Mouse (Mus musculus) forebrain, embryonic 15.5 days (tissue): ENCODE measurements around the gene Chrna5. TPM values are rescaled to one million over a fixed set of nuclear protein-coding genes. Genes with fewer than 3 reads are reported as not detected.
"Not testable (repeated sequence)": the region's sequence is repeated elsewhere in the genome, so short reads cannot be mapped to it uniquely, and the experiment has no call there.

Experiments
- ATAC-seq: fragments of 200-750 bp; cut with Nextera tagmentation; replicated peaks from 2 replicates; pipeline ENCODE4 v1.8.0; 2017; ENCODE audit warnings: mild to moderate bottlenecking, moderate TSS enrichment, moderate library complexity
- H3K27ac ChIP-seq: fragments of 300-500 bp; sonication (generic); replicated peaks from 2 replicates; pipeline ENCODE4 v1.5.1; 2015; ENCODE audit warnings: mild to moderate bottlenecking, inconsistent platforms
- H3K27me3 ChIP-seq: fragments of 300-500 bp; sonication (generic); 2 replicates; pipeline ENCODE4 v1.6.1; 2015; ENCODE audit warnings: inconsistent platforms
- H3K36me3 ChIP-seq: fragments of 300-500 bp; sonication (generic); 2 replicates; pipeline ENCODE4 v1.6.1; 2015; ENCODE audit warnings: mild to moderate bottlenecking, inconsistent platforms
- H3K4me1 ChIP-seq: fragments of 300-500 bp; sonication (generic); 2 replicates; pipeline ENCODE4 v1.6.1; 2015; ENCODE audit warnings: inconsistent platforms
- H3K4me2 ChIP-seq: fragments of 300-500 bp; sonication (generic); replicated peaks from 2 replicates; pipeline ENCODE4 v1.6.1; 2015; ENCODE audit warnings: mild to moderate bottlenecking, inconsistent platforms
- H3K4me3 ChIP-seq: fragments of 300-500 bp; sonication (generic); 2 replicates; pipeline ENCODE4 v1.5.1; 2015; ENCODE audit warnings: mild to moderate bottlenecking, inconsistent platforms
- H3K9ac ChIP-seq: fragments of 300-500 bp; sonication (generic); replicated peaks from 2 replicates; pipeline ENCODE4 v1.6.1; 2015; ENCODE audit warnings: mild to moderate bottlenecking, inconsistent platforms
- H3K9me3 ChIP-seq: fragments of 300-500 bp; sonication (generic); 2 replicates; pipeline ENCODE4 v1.6.1; 2016; ENCODE audit warnings: inconsistent platforms
- WGBS: fragments of 180-500 bp; shearing (Covaris S2); methylation state at CpG from one replicate; pipeline ENCODE4 v1.1.7; 2015; ENCODE audit warnings: mixed read lengths; 5-methylcytosine and 5-hydroxymethylcytosine counted together
- polyA plus RNA-seq: library from polyadenylated mRNA; unstranded; fragments of >200 nt; fragmentation: Nextera tagmentation; extraction: Ambion mirVana; gene quantifications from 2 replicates; pipeline ENCODE4 v1.2.1, GENCODE M21; 2015

Chrna5 gene
- 1.0 and 1.5 TPM in 2 replicates for polyA plus RNA-seq

GRCm38 (mm10) chr9:54980674-54981073, at the start of gene Chrna5:
Gene Chrna5, plus strand, starts transcription at chr9:54980880.
- 69% methylated on average over 8 of the region's 8 CpGs for WGBS
- ATAC-seq: peak; percentile 8; the same call in 1 of the 2 replicates

GRCm38 (mm10) chr9:54931765-54932164, 48.9 kb upstream of the Chrna5 start:
- no peak for ATAC-seq
- Histone ChIP-seq H3K27ac (no peak overlapping the region), H3K27me3 (no peaks in the 10 kb centered on the region), H3K36me3 (no peaks in the 10 kb centered on the region), H3K9ac (no peak overlapping the region), H3K4me3 (no peak overlapping the region), H3K4me2 (no peak overlapping the region), H3K4me1 (no peaks in the 10 kb centered on the region), H3K9me3 (no peaks in the 10 kb centered on the region)
- WGBS: 10% methylated on average over 1 of the region's 1 CpGs

More at GRCm38 (mm10) chr9:54980674-54981073, at the start of gene Chrna5:
- Histone ChIP-seq H3K4me2 (peak within 1 kb of the TSS; percentile 93), H3K4me3 (peak within 1 kb of the TSS; percentile 68), H3K36me3 (no peaks in the 10 kb centered on the region), H3K9ac (peak within 1 kb of the TSS; percentile 49), H3K27me3 (peaks cover 31% of the 10 kb centered on the region), H3K4me1 (peaks cover 23% of the 10 kb centered on the region), H3K9me3 (no peaks in the 10 kb centered on the region), H3K27ac (no peak within 1 kb of the TSS)

GRCm38 (mm10) chr9:54932379-54932778, 48.3 kb upstream of the Chrna5 start:
- H3K4me2 ChIP-seq: no peak overlapping the region
- H3K9ac ChIP-seq: no peak overlapping the region
- H3K36me3 ChIP-seq: no peaks in the 10 kb centered on the region
- H3K9me3 ChIP-seq: no peaks in the 10 kb centered on the region
- WGBS: 74% methylated on average over 2 of the region's 2 CpGs
- no peak overlapping the region for H3K4me3 ChIP-seq
- no peak for ATAC-seq
- no peak overlapping the region for H3K27ac ChIP-seq
- no peaks in the 10 kb centered on the region for H3K27me3 ChIP-seq
- no peaks in the 10 kb centered on the region for H3K4me1 ChIP-seq

GRCm38 (mm10) chr9:54942071-54942470, 38.6 kb upstream of the Chrna5 start:
- Histone ChIP-seq H3K9ac (no peak overlapping the region), H3K27ac (no peak overlapping the region), H3K4me1 (no peaks in the 10 kb centered on the region), H3K27me3 (no peaks in the 10 kb centered on the region), H3K36me3 (no peaks in the 10 kb centered on the region), H3K4me3 (no peak overlapping the region), H3K4me2 (no peak overlapping the region), H3K9me3 (no peaks in the 10 kb centered on the region)
- WGBS: 93% methylated on average over 4 of the region's 4 CpGs
- no peak for ATAC-seq

GRCm38 (mm10) chr9:54944467-54944866, 36.2 kb upstream of the Chrna5 start:
- Histone ChIP-seq H3K27me3 (no peaks in the 10 kb centered on the region), H3K4me1 (no peaks in the 10 kb centered on the region), H3K9me3 (no peaks in the 10 kb centered on the region), H3K27ac (no peak overlapping the region), H3K36me3 (no peaks in the 10 kb centered on the region), H3K4me2 (no peak overlapping the region), H3K9ac (no peak overlapping the region), H3K4me3 (no peak overlapping the region)
- 81% methylated on average over 2 of the region's 2 CpGs for WGBS
- no peak for ATAC-seq

GRCm38 (mm10) chr9:54946256-54946655, 34.4 kb upstream of the Chrna5 start:
- ATAC-seq: no peak

GRCm38 (mm10) chr9:54949465-54949864, 31.2 kb upstream of the Chrna5 start:
- Histone ChIP-seq H3K4me1 (peaks cover 20% of the 10 kb centered on the region), H3K27me3 (no peaks in the 10 kb centered on the region), H3K9me3 (no peaks in the 10 kb centered on the region), H3K9ac (no peak overlapping the region), H3K36me3 (peaks cover 22% of the 10 kb centered on the region), H3K27ac (no peak overlapping the region), H3K4me2 (no peak overlapping the region), H3K4me3 (no peak overlapping the region)
- ATAC-seq: no peak

More at GRCm38 (mm10) chr9:54946256-54946655, 34.4 kb upstream of the Chrna5 start:
- 59% methylated on average over 16 of the region's 16 CpGs for WGBS
- no peaks in the 10 kb centered on the region for H3K36me3 ChIP-seq
- no peak overlapping the region for H3K4me2 ChIP-seq
- no peaks in the 10 kb centered on the region for H3K9me3 ChIP-seq
- no peaks in the 10 kb centered on the region for H3K27me3 ChIP-seq
- no peak overlapping the region for H3K4me3 ChIP-seq
- H3K27ac ChIP-seq: no peak overlapping the region
- H3K9ac ChIP-seq: no peak overlapping the region
- H3K4me1 ChIP-seq: peaks cover 2% of the 10 kb centered on the region

GRCm38 (mm10) chr9:54950162-54950561, 30.5 kb upstream of the Chrna5 start:
- H3K27me3 ChIP-seq, H3K9me3 ChIP-seq: not testable (repeated sequence)
- Histone ChIP-seq H3K27ac (peak overlapping the region; percentile 93), H3K9ac (peak overlapping the region; percentile 51), H3K36me3 (peaks cover 26% of the 10 kb centered on the region), H3K4me1 (peaks cover 20% of the 10 kb centered on the region), H3K4me3 (peak overlapping the region; percentile 69), H3K4me2 (peak overlapping the region; percentile 57)
- peak; percentile 35 for ATAC-seq
- WGBS: 43% methylated on average over 8 of the region's 8 CpGs

- peak; percentile 100 for ATAC-seq
- WGBS: under 1% methylated on average over 65 of the region's 65 CpGs
These were observed 29.9 kb upstream of the Chrna5 start, which contains the start of the genes Psma4 and AY074887 for GRCm38 (mm10) chr9:54950575-54951321. Gene Psma4, plus strand, starts transcription at chr9:54950790. Gene AY074887, minus strand, starts transcription at chr9:54950998.

GRCm38 (mm10) chr9:54961059-54961458, 19.6 kb upstream of the Chrna5 start:
- Histone ChIP-seq H3K27ac (no peak overlapping the region), H3K9me3 (no peaks in the 10 kb centered on the region), H3K27me3 (no peaks in the 10 kb centered on the region), H3K4me1 (no peaks in the 10 kb centered on the region), H3K4me2 (no peak overlapping the region), H3K36me3 (peaks cover 30% of the 10 kb centered on the region), H3K4me3 (no peak overlapping the region), H3K9ac (no peak overlapping the region)
- 89% methylated on average over 4 of the region's 4 CpGs for WGBS
- ATAC-seq: no peak

More at GRCm38 (mm10) chr9:54950575-54951321, 29.9 kb upstream of the Chrna5 start, which contains the start of the genes Psma4 and AY074887:
- H3K9me3 ChIP-seq: no peaks in the 10 kb centered on the region
- peak within 1 kb of the TSS; percentile 83 for H3K9ac ChIP-seq
- H3K36me3 ChIP-seq: peaks cover 32% of the 10 kb centered on the region
- H3K4me2 ChIP-seq: peak within 1 kb of the TSS; percentile 60
- peak within 1 kb of the TSS; percentile 93 for H3K27ac ChIP-seq
- H3K27me3 ChIP-seq: no peaks in the 10 kb centered on the region
- peaks cover 20% of the 10 kb centered on the region for H3K4me1 ChIP-seq
- peak within 1 kb of the TSS; percentile 69 for H3K4me3 ChIP-seq

- no peaks in the 10 kb centered on the region for H3K9me3 ChIP-seq
These were observed 17.0 kb upstream of the Chrna5 start for GRCm38 (mm10) chr9:54963669-54964068.

GRCm38 (mm10) chr9:54969972-54970637, 10.6 kb upstream of the Chrna5 start:
- Histone ChIP-seq H3K4me1 (no peaks in the 10 kb centered on the region), H3K9ac (no peak overlapping the region), H3K27ac (no peak overlapping the region), H3K4me2 (no peak overlapping the region), H3K27me3 (no peaks in the 10 kb centered on the region), H3K4me3 (no peak overlapping the region), H3K36me3 (no peaks in the 10 kb centered on the region), H3K9me3 (no peaks in the 10 kb centered on the region)
- no peak for ATAC-seq
- WGBS: 57% methylated on average over 8 of the region's 8 CpGs

More at GRCm38 (mm10) chr9:54963669-54964068, 17.0 kb upstream of the Chrna5 start:
- no peak overlapping the region for H3K4me3 ChIP-seq
- H3K4me1 ChIP-seq: no peaks in the 10 kb centered on the region
- H3K27me3 ChIP-seq: no peaks in the 10 kb centered on the region
- H3K36me3 ChIP-seq: peaks cover 10% of the 10 kb centered on the region
- H3K4me2 ChIP-seq: no peak overlapping the region
- no peak for ATAC-seq
- no peak overlapping the region for H3K9ac ChIP-seq
- H3K27ac ChIP-seq: no peak overlapping the region
